Mouse (Mus musculus): ENCODE data around the gene Mybl2. TPM values are rescaled to one million over a fixed set of nuclear protein-coding genes. Genes with fewer than 3 reads are reported as not detected.
"Not testable (repeated sequence)": the region's sequence is repeated elsewhere in the genome, so short reads cannot be mapped to it uniquely, and the experiment has no call there.

Gene Mybl2
- 1 to 10 TPM; 4.6 to 5.4 TPM for total RNA-seq (2021)

GRCm38 (mm10) chr2:163054335-163054840, at the start of gene Mybl2:
Gene Mybl2 (plus strand): TSS chr2:163054687.
- intact Hi-C loops (cut with DNase I), result loop anchor here (5.0 kb wide), 1 partner anchor 348 kb away; no protein-coding TSS in a partner anchor
- peak; percentile 93 to 95 for DNase-seq

- intact Hi-C loops (cut with DNase I), result no loop called here
- DNase-seq, result no peak
These were observed 47.2 kb upstream of the Mybl2 start for GRCm38 (mm10) chr2:163007299-163007698.

- intact Hi-C loops (cut with DNase I), result loop anchor here (2.0 kb wide), 1 partner anchor 86 kb away; the partner anchor contains the start of gene Srsf6
- DNase-seq, result peak; percentile 92 to 94
These were observed 37.4 kb upstream of the Mybl2 start, which contains the start of gene Ift52 for GRCm38 (mm10) chr2:163016916-163017743. Gene Ift52 (plus strand): TSS chr2:163017354.

GRCm38 (mm10) chr2:163031289-163031688, 23.2 kb upstream of the Mybl2 start:
- intact Hi-C loops (cut with DNase I), result no loop called here
- DNase-seq, result no peak

- DNase-seq, result no peak
- intact Hi-C loops (cut with DNase I), result no loop called here
These were observed 22.7 kb upstream of the Mybl2 start for GRCm38 (mm10) chr2:163031757-163032156.

- intact Hi-C loops (cut with DNase I), result no loop called here
- no peak for DNase-seq
These were observed 21.9 kb upstream of the Mybl2 start for GRCm38 (mm10) chr2:163032622-163033021.

- no peak for DNase-seq
- intact Hi-C loops (cut with DNase I), result no loop called here
These were observed 14.5 kb upstream of the Mybl2 start for GRCm38 (mm10) chr2:163039940-163040339.

- intact Hi-C loops (cut with DNase I), result loop anchor here (2.0 kb wide), 1 partner anchor 283 kb away; no protein-coding TSS in a partner anchor
- peak; percentile 80 to 86 for DNase-seq
These were observed 6.4 kb upstream of the Mybl2 start for GRCm38 (mm10) chr2:163048125-163048524.

- DNase-seq, result no peak
- intact Hi-C loops (cut with DNase I), result loop anchor here (2.0 kb wide), 1 partner anchor 282 kb away; no protein-coding TSS in a partner anchor
These were observed 5.4 kb upstream of the Mybl2 start for GRCm38 (mm10) chr2:163049116-163049515.

GRCm38 (mm10) chr2:163051691-163052090, 2.8 kb upstream of the Mybl2 start:
- intact Hi-C loops (cut with DNase I), result loop anchor here (5.0 kb wide), 1 partner anchor 351 kb away; no protein-coding TSS in a partner anchor
- DNase-seq, result no peak

GRCm38 (mm10) chr2:163052101-163052500, 2.4 kb upstream of the Mybl2 start:
- DNase-seq, result no peak
- intact Hi-C loops (cut with DNase I), result loop anchor here (5.0 kb wide), 1 partner anchor 350 kb away; no protein-coding TSS in a partner anchor

- no peak for DNase-seq
- intact Hi-C loops (cut with DNase I), result loop anchor here (5.0 kb wide), 1 partner anchor 349 kb away; no protein-coding TSS in a partner anchor
These were observed 1.7 kb upstream of the Mybl2 start for GRCm38 (mm10) chr2:163052826-163053225.

GRCm38 (mm10) chr2:163054891-163055494, 506 bp downstream of the Mybl2 start:
- DNase-seq, result peak; percentile 13 to 27
- intact Hi-C loops (cut with DNase I), result loop anchor here (5.0 kb wide), 1 partner anchor 347 kb away; no protein-coding TSS in a partner anchor

GRCm38 (mm10) chr2:163055715-163056114, 1.2 kb downstream of the Mybl2 start:
- intact Hi-C loops (cut with DNase I), result no loop called here
- DNase-seq, result no peak

- DNase-seq, result no peak
These were observed 2.1 kb downstream of the Mybl2 start for GRCm38 (mm10) chr2:163056584-163056983.

GRCm38 (mm10) chr2:163058981-163059380, 4.5 kb downstream of the Mybl2 start:
- DNase-seq; intact Hi-C loops (cut with DNase I): not testable (repeated sequence)

More at GRCm38 (mm10) chr2:163056584-163056983, 2.1 kb downstream of the Mybl2 start:
- intact Hi-C loops (cut with DNase I), result no loop called here

GRCm38 (mm10) chr2:163060630-163061029, 6.1 kb downstream of the Mybl2 start:
- intact Hi-C loops (cut with DNase I), result no loop called here
- no peak for DNase-seq

- DNase-seq, result no peak
- intact Hi-C loops (cut with DNase I), result no loop called here
These were observed 7.0 kb downstream of the Mybl2 start for GRCm38 (mm10) chr2:163061203-163062118.

GRCm38 (mm10) chr2:163062119-163062508, 7.6 kb downstream of the Mybl2 start:
- DNase-seq, result no peak
- intact Hi-C loops (cut with DNase I), result no loop called here

GRCm38 (mm10) chr2:163066326-163066725, 11.8 kb downstream of the Mybl2 start:
- no peak for DNase-seq
- intact Hi-C loops (cut with DNase I), result no loop called here

All from heart, postnatal 10 days (tissue).